Mouse (Mus musculus) neural tube, embryonic 13.5 days (tissue): ENCODE measurements around the gene C1qb. TPM values are rescaled to one million over a fixed set of nuclear protein-coding genes. Genes with fewer than 3 reads are reported as not detected.
A peak's percentile ranks its signal among the peaks of the same experiment; 100 is the strongest.

Source experiments
- ATAC-seq: fragments of 200-750 bp; cut with Nextera tagmentation; 2 replicates; pipeline ENCODE4 v1.8.0; 2017; ENCODE audit warnings: low read depth, mild to moderate bottlenecking, moderate TSS enrichment, moderate library complexity
- H3K27ac ChIP-seq: fragments of 300-500 bp; sonication (generic); replicated peaks from 2 replicates; pipeline ENCODE4 v1.5.1; 2015; ENCODE audit warnings: moderate library complexity, mild to moderate bottlenecking, inconsistent platforms
- H3K27me3 ChIP-seq: fragments of 300-500 bp; sonication (generic); 2 replicates; pipeline ENCODE4 v1.6.1; 2015; ENCODE audit warnings: mild to moderate bottlenecking, inconsistent platforms
- H3K36me3 ChIP-seq: fragments of 300-500 bp; sonication (generic); 2 replicates; pipeline ENCODE4 v1.6.1; 2015; ENCODE audit warnings: mild to moderate bottlenecking, inconsistent platforms
- H3K4me1 ChIP-seq: fragments of 300-500 bp; sonication (generic); replicated peaks from 2 replicates; pipeline ENCODE4 v1.6.1; 2015; ENCODE audit warnings: inconsistent platforms
- H3K4me2 ChIP-seq: fragments of 300-500 bp; sonication (generic); 2 replicates; pipeline ENCODE4 v1.6.1; 2015; ENCODE audit warnings: inconsistent platforms, mild to moderate bottlenecking, moderate library complexity
- H3K4me3 ChIP-seq: fragments of 300-500 bp; sonication (generic); 2 replicates; pipeline ENCODE4 v1.5.1; 2015; ENCODE audit warnings: mild to moderate bottlenecking, inconsistent platforms
- H3K9ac ChIP-seq: fragments of 300-500 bp; sonication (generic); 2 replicates; pipeline ENCODE4 v1.6.1; 2015; ENCODE audit warnings: moderate library complexity, mild to moderate bottlenecking, inconsistent platforms
- H3K9me3 ChIP-seq: fragments of 300-500 bp; sonication (generic); 2 replicates; pipeline ENCODE4 v1.6.1; 2016; ENCODE audit warnings: inconsistent platforms
- WGBS: fragments of 180-500 bp; shearing (Covaris S2); methylation state at CpG from one replicate; pipeline ENCODE4 v1.1.7; 2015; 5-methylcytosine and 5-hydroxymethylcytosine counted together
- polyA plus RNA-seq: library from polyadenylated mRNA; unstranded; fragments of >200 nt; fragmentation: Nextera tagmentation; extraction: Ambion mirVana; gene quantifications from 2 replicates; pipeline ENCODE4 v1.2.1, GENCODE M21; 2015

Gene C1qb
- polyA plus RNA-seq, 1 experiment from 2014 or later = 50.5 TPM

DNA sequence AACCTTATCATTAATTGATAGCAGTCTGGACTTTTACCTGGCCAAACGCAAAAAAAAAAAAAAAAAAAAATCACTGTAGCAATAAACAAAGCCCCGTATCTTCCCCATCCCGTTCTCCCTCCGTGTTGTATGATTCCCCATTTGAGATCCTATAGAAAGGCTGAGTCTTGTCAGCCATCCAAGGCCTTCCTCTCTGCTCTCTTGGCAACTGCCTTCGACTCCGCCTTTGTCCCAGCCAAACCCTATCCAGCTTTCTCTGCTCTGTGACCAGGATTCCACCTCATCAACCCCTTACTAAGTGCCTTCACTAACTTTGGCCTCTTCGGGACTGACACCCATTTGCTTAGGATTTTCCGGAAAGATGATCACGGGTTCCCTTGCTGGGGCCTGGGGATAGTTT is 48.0 kb downstream of the C1qb start:
- Histone ChIP-seq H3K4me3 (no peak overlapping the region), H3K9ac (no peak overlapping the region), H3K4me1 (peaks cover 51% of the 10 kb centered on the region), H3K27me3 (no peaks in the 10 kb centered on the region), H3K36me3 (no peaks in the 10 kb centered on the region), H3K4me2 (no peak overlapping the region), H3K9me3 (no peaks in the 10 kb centered on the region), H3K27ac (no peak overlapping the region)
- ATAC-seq = no peak
- 69% methylated on average over 9 of the region's 9 CpGs for WGBS

DNA sequence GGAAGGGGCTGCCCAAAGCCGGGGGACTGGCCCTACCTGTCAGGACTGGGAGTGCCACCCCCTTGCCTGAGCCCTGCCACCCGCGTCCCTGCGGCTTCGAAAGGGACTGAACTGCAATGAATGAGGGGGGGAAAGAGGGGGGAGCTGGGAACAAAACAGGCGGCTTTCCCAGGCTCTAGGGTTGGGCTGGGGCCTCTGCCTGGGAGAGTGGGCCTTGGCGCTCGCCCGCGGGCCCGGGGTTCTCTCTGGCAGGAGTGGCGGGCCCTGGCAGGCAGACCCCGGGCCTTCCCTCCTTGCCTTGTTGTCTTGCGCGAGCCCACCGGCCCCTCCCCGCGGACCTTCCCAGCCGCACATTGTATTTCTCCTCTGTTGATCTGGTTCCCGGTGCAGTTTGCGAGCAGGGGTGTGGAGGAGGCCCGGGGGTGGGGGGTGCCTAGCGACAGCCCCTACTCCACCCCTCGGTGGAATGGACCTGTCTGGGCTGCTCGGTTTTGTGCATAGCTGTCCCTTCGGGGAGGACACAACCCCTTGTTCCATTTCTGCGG is 49.5 kb downstream of the C1qb start:
- ATAC-seq = peak; percentile 72
- Histone ChIP-seq H3K4me3 (peak overlapping the region; percentile 92), H3K27ac (peak overlapping the region; percentile 99), H3K4me2 (peak overlapping the region; percentile 91), H3K27me3 (no peaks in the 10 kb centered on the region), H3K36me3 (no peaks in the 10 kb centered on the region), H3K9ac (peak overlapping the region; percentile 99), H3K4me1 (peaks cover 67% of the 10 kb centered on the region), H3K9me3 (no peaks in the 10 kb centered on the region)
- WGBS = under 1% methylated on average over 27 of the region's 27 CpGs

DNA sequence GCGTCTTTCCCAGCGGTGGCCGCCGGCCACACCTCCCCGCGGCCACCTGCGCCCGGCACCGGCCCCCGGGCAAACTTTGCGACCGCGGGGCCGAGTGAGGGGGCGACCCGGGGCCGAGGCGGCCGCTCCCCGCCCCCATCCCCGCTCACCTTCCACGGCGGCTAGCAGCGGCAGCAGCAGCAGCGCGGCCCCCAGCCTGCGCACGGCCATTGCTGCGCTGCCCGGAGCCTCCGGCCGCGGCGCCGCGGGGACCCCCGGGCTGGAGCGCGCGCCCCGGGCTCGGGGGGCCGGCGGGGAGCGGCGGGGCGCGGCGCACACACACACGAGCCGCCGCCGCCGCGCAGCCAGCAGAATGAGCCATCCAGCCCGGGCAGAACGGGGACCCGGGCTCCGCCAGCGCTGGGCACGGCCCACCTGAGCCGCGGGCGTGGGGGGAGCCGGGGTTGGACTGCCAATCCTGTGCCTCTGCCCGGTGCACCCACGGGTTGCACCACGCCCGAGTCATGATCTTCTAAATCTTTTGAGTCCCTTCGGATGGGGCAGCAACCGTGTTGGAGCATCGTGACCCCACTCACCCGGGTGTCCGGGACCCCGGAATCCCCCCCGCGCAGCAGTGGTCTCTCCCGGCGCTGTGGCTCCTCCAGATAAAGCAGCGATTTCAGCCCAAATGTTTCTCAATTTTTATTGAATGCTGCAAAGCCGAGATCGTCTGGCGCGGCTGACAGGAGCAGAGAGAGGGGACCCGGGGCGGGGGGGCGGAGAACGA is 50.2 kb downstream of the C1qb start, which contains the start of gene Ephb2:
Gene Ephb2 (minus strand): TSS at position 368 of the 766 bp plus-strand sequence.
- WGBS = 0% methylated on average over 83 of the region's 88 CpGs
- Histone ChIP-seq H3K4me2 (peak within 1 kb of the TSS; percentile 91), H3K27ac (peak within 1 kb of the TSS; percentile 99), H3K9ac (peak within 1 kb of the TSS; percentile 99), H3K4me1 (peaks cover 68% of the 10 kb centered on the region), H3K4me3 (peak within 1 kb of the TSS; percentile 92), H3K9me3 (no peaks in the 10 kb centered on the region), H3K27me3 (no peaks in the 10 kb centered on the region), H3K36me3 (no peaks in the 10 kb centered on the region)
- ATAC-seq = peak; percentile 87

DNA sequence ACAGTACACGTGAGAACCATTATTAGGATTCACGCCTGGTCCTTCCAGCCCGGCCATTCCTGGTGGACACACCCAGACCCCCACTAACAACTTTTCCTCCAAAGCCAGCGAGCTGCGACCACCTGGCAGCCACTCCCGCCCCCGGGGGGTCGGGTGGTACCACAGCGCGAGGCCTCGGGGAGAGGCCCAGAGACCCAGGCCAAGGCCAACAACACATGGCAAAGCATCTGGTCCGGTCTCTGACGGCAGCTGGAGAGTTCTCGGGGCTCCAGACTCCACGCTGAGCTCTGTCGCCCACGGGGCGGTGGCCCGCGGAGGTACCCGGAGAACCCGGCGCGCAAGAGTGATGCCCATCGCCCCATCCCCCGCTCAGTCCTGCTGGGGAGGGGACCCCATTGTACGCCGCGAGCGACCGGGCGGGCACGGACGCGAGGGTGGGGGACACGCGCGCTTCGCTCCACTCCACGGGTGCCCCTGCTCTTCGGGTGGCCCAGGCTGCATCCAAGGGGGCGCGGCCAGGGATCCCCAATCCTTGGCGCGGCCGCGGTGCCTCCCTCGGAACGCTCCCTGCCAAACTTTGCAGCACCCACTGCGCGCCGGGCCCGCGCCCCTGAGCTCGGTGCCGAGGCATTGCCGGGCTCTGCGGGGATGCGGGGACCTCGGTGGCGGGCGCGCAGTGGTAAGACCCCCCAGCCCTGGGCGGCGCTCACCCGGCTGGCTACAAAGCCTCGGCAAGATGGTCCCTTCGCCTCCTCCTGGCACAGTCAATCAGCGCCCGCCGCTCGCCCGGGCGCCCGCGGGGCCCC is 51.0 kb downstream of the C1qb start:
- peak overlapping the region; percentile 99 for H3K9ac ChIP-seq
- WGBS = under 1% methylated on average over 76 of the region's 76 CpGs
- no peaks in the 10 kb centered on the region for H3K36me3 ChIP-seq
- ATAC-seq = peak; percentile 48
- H3K4me2 ChIP-seq = peak overlapping the region; percentile 91
- H3K27ac ChIP-seq = peak overlapping the region; percentile 99
- H3K4me3 ChIP-seq = peak overlapping the region; percentile 92
- peaks cover 74% of the 10 kb centered on the region for H3K4me1 ChIP-seq
- H3K27me3 ChIP-seq = no peaks in the 10 kb centered on the region
- H3K9me3 ChIP-seq = no peaks in the 10 kb centered on the region

DNA sequence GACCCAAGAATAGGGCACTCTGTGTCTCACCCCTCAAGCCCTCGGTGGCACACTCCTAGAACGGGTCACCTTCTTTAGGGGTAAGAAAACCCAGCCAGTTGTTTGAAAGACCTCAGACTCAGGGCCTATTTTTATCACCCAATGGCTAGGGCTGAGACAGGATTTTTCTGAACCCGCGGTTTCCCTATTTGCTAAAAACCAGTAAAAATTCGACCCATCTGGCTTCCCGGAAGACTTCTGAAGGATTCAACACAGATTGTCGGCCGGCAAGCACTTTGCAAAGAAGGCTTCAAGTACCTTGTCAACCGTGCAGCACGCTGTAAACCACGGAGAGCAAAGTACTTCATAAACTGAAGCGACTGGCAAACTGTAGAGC is 51.6 kb downstream of the C1qb start:
- WGBS = 9% methylated on average over 12 of the region's 12 CpGs
- Histone ChIP-seq H3K9ac (peak overlapping the region; percentile 99), H3K9me3 (no peaks in the 10 kb centered on the region), H3K36me3 (no peaks in the 10 kb centered on the region), H3K4me2 (peak overlapping the region; percentile 91), H3K4me1 (peaks cover 80% of the 10 kb centered on the region), H3K27ac (peak overlapping the region; percentile 99; the same call in 1 of the 2 replicates), H3K27me3 (no peaks in the 10 kb centered on the region), H3K4me3 (peak overlapping the region; percentile 92)
- no peak for ATAC-seq

DNA sequence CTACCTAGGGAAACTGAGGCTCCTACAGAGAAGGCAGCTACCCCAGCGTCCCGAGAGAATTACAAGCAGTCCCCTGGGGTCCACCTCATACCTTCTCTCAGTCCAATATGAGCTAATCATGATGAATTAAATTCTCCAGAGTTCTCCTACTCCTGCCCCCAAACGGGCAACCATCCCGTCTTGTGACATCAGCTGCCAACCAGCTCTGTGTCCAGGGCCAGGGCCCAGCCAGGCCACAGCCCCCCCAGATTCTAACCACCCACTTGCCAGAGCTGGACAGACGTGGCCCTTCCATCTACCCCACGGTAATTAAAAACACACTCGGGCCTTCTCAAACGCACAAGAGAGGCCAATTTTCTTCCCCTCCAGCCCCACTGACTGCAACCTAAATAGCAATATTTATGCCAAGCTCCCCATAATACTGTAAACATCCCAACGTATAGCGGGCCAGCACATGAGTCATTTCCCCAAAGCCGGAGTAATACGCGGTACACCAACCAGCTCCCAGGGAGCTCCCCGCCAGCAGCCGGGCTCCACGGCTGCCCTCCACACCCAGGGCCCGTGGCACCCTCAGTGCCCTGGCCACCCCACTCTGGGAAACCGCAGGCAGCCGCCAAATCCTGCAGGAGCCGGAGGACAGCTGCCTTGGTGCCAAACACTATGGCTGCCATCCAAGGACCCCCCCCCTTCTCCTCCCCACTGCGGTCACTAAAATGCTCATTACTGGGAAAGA is 52.2 kb downstream of the C1qb start:
- ATAC-seq = no peak
- WGBS = 33% methylated on average over 20 of the region's 21 CpGs
- Histone ChIP-seq H3K4me3 (peak overlapping the region; percentile 92), H3K27me3 (no peaks in the 10 kb centered on the region), H3K9me3 (no peaks in the 10 kb centered on the region), H3K36me3 (no peaks in the 10 kb centered on the region), H3K4me2 (peak overlapping the region; percentile 91), H3K27ac (0 out of 2 replicates have a peak overlapping the region, but pooled peaks have one; percentile 4), H3K4me1 (peaks cover 86% of the 10 kb centered on the region), H3K9ac (peak overlapping the region; percentile 99)

DNA sequence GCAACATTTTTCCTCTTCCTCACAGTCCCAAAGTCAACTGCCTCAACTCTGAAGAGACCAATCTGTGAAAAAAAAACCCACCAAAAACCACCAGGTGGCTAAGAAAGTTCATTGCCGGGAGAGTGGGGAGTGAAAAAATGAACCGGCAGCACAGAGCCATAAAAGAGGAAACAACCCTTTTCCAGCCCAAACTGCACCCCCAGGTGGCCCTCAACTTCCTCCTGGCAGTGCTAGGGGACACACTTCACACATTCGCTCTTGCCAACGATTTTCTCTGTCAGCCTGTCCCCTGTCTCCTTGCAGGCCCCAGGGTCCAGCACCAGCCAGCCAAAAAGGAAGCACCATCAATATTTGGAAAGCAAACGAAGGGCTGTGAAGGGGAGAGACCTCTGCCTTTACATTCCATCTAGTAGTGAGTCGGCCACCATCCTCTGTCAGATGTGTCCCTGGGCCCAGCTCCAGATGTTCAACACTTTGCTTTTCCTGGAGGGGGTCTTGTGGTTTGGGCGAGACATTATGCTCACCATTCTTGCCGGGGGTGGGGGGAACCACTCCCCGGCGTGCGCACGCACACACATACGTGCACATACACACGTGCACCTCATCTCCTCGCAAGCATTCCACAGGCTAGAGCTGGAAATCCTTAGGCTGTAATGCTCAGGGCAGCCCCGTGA is 53.3 kb downstream of the C1qb start:
- WGBS = 61% methylated on average over 16 of the region's 16 CpGs
- H3K9me3 ChIP-seq = no peaks in the 10 kb centered on the region
- H3K4me2 ChIP-seq = peak overlapping the region; percentile 91
- peak overlapping the region; percentile 99 for H3K9ac ChIP-seq
- peaks cover 86% of the 10 kb centered on the region for H3K4me1 ChIP-seq
- H3K27ac ChIP-seq = no peak overlapping the region
- no peaks in the 10 kb centered on the region for H3K27me3 ChIP-seq
- 0 out of 2 replicates have a peak, but pooled peaks cover 2% of the 10 kb centered on the region for H3K36me3 ChIP-seq
- H3K4me3 ChIP-seq = no peak overlapping the region
- ATAC-seq = no peak

DNA sequence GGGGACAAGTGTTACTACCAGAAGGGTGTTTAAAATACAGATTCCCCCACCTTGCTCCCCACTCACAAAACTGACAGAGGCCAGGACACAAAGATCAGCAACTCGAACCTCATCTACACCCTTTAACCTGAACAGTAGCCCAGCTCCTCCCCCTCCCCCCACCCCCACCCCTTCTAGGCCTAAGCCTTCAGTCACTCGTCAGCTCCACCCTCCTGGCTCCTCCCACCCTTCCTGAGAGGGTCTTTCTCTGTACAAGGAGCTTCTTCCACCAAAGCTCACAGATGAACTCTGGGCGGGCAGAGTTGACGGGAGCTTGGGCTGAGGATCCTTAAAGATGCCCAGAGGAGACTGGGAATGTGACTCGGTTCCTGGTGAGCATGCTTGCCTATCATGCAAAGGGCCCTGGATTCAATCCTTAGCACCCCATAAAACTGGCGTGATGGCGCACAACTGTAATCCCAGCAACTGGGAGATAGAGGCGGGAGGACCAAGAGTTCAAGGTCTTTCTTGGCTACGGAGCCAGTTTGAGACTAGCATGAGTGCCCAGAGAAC is 55.6 kb downstream of the C1qb start:
- H3K9ac ChIP-seq = peak overlapping the region; percentile 13
- peak overlapping the region; percentile 1; the same call in 1 of the 2 replicates for H3K4me2 ChIP-seq
- H3K36me3 ChIP-seq = 0 out of 2 replicates have a peak, but pooled peaks cover 5% of the 10 kb centered on the region
- WGBS = 43% methylated on average over 9 of the region's 9 CpGs
- H3K4me3 ChIP-seq = no peak overlapping the region
- H3K9me3 ChIP-seq = no peaks in the 10 kb centered on the region
- no peak overlapping the region for H3K27ac ChIP-seq
- H3K4me1 ChIP-seq = peaks cover 91% of the 10 kb centered on the region
- ATAC-seq = no peak
- no peaks in the 10 kb centered on the region for H3K27me3 ChIP-seq

Other genes starting within 250 kb of the C1qb start
- 16.8 and 18.6 TPM in 2 replicates for gene Ephb2, start 50.2 kb downstream of the C1qb start, polyA plus RNA-seq
- gene C1qc, start 6.9 kb upstream of the C1qb start, polyA plus RNA-seq = 24.7 and 25.5 TPM in 2 replicates
- 23.2 and 28.5 TPM in 2 replicates for gene C1qa, start 12.6 kb upstream of the C1qb start, polyA plus RNA-seq
- 8.0 and 9.1 TPM in 2 replicates for gene Epha8, start 70.6 kb upstream of the C1qb start, polyA plus RNA-seq
- gene Zbtb40, start 162.6 kb upstream of the C1qb start, polyA plus RNA-seq = 3.6 and 4.5 TPM in 2 replicates